Mouse (Mus musculus) bone marrow macrophage, adult 2 months (primary cell): ENCODE measurements around the gene Agtr1a. TPM values are rescaled to one million over a fixed set of nuclear protein-coding genes. Genes with fewer than 3 reads are reported as not detected.

ENCODE experiments used
- H3K27ac ChIP-seq: 2 replicates; pipeline ENCODE4 v1.5.1; 2012; ENCODE audit warnings: low read depth, low read length; ENCODE audit not compliant: insufficient read depth
- H3K4me1 ChIP-seq: 2 replicates; pipeline ENCODE4 v1.6.1; 2012; ENCODE audit warnings: low read length; ENCODE audit not compliant: control insufficient read depth, insufficient read depth
- H3K4me3 ChIP-seq: 2 replicates; pipeline ENCODE4 v1.5.1; 2012; ENCODE audit warnings: mild to moderate bottlenecking, low read length, moderate library complexity; ENCODE audit not compliant: insufficient read depth
- CTCF ChIP-seq: IDR thresholded peaks from 2 replicates; pipeline ENCODE4 v1.5.1; 2012; ENCODE audit warnings: low read depth, mild to moderate bottlenecking, low read length, moderate library complexity
- POLR2A ChIP-seq: IDR thresholded peaks from 2 replicates; pipeline ENCODE4 v1.6.1; 2012; ENCODE audit warnings: mild to moderate bottlenecking, low read depth, low read length, borderline replicate concordance
- polyA plus RNA-seq: library from polyadenylated mRNA; stranded (reverse); fragments of >200 nt; gene quantifications from 2 replicates; pipeline ENCODE4 v1.2.4, GENCODE M21; 2012; ENCODE audit not compliant: missing spikeins, insufficient read depth, insufficient read length

The Agtr1a gene
- polyA plus RNA-seq, 1 experiment, result not detected

GRCm38 (mm10) chr13:30396431-30396830 lies 60.2 kb downstream of the Agtr1a start:
- H3K27ac ChIP-seq, result no peak overlapping the region
- no peak for TF ChIP-seq POLR2A
- no peak for TF ChIP-seq CTCF
- no peak overlapping the region for H3K4me3 ChIP-seq
- no peaks in the 10 kb centered on the region for H3K4me1 ChIP-seq

- Histone ChIP-seq H3K4me1 (no peaks in the 10 kb centered on the region), H3K27ac (no peak overlapping the region), H3K4me3 (no peak overlapping the region)
- TF ChIP-seq CTCF, result no peak
- no peak for TF ChIP-seq POLR2A
Measured at GRCm38 (mm10) chr13:30398852-30399251, 62.6 kb downstream of the Agtr1a start.

- no peak overlapping the region for H3K27ac ChIP-seq
- TF ChIP-seq POLR2A (no peak), CTCF (no peak)
- H3K4me1 ChIP-seq, result no peaks in the 10 kb centered on the region
- H3K4me3 ChIP-seq, result no peak overlapping the region
Measured at GRCm38 (mm10) chr13:30400621-30401020, 64.4 kb downstream of the Agtr1a start.

GRCm38 (mm10) chr13:30403874-30404273 lies 67.6 kb downstream of the Agtr1a start:
- TF ChIP-seq POLR2A, result no peak
- TF ChIP-seq CTCF, result no peak
- Histone ChIP-seq H3K27ac (no peak overlapping the region), H3K4me1 (no peaks in the 10 kb centered on the region), H3K4me3 (no peak overlapping the region)

GRCm38 (mm10) chr13:30418611-30419010 lies 82.4 kb downstream of the Agtr1a start:
- TF ChIP-seq POLR2A, result no peak
- TF ChIP-seq CTCF, result no peak
- Histone ChIP-seq H3K4me1 (no peaks in the 10 kb centered on the region), H3K27ac (no peak overlapping the region), H3K4me3 (no peak overlapping the region)

- TF ChIP-seq POLR2A (no peak), CTCF (no peak)
Measured at GRCm38 (mm10) chr13:30427008-30427407, 90.8 kb downstream of the Agtr1a start.

GRCm38 (mm10) chr13:30427436-30427835 lies 91.2 kb downstream of the Agtr1a start:
- H3K27ac ChIP-seq, result no peak overlapping the region
- H3K4me3 ChIP-seq, result no peak overlapping the region
- TF ChIP-seq POLR2A, result no peak
- TF ChIP-seq CTCF, result no peak
- H3K4me1 ChIP-seq, result no peaks in the 10 kb centered on the region

More at GRCm38 (mm10) chr13:30427008-30427407, 90.8 kb downstream of the Agtr1a start:
- Histone ChIP-seq H3K4me1 (no peaks in the 10 kb centered on the region), H3K27ac (no peak overlapping the region), H3K4me3 (no peak overlapping the region)

Other genes with a start within 250 kb of the Agtr1a start
- gene Mboat1, start 200.0 kb upstream of the Agtr1a start, polyA plus RNA-seq, result 4.1 and 4.5 TPM in 2 replicates
- gene Uqcrfs1, start 208.9 kb downstream of the Agtr1a start, polyA plus RNA-seq, result 82.2 and 89.8 TPM in 2 replicates